Mouse (Mus musculus) heart, adult 8-10 months (tissue): ENCODE results near the gene Cd200r1. TPM values are rescaled to one million over a fixed set of nuclear protein-coding genes. Genes with fewer than 3 reads are reported as not detected.

Experiments
- DNase-seq: peaks from one replicate; pipeline ENCODE4 v3.0.0; 2022; ENCODE audit warnings: low spot score
- total RNA-seq, 4 experiments: library from RNA; stranded (reverse); gene quantifications; 2 replicates each; pipeline ENCODE4 v1.2.4; 2022

Cd200r1 gene
- total RNA-seq = under 1 TPM in 3 of 4 experiments, not detected in 1; 0.27 to 0.63 (median 0.28) TPM

DNA sequence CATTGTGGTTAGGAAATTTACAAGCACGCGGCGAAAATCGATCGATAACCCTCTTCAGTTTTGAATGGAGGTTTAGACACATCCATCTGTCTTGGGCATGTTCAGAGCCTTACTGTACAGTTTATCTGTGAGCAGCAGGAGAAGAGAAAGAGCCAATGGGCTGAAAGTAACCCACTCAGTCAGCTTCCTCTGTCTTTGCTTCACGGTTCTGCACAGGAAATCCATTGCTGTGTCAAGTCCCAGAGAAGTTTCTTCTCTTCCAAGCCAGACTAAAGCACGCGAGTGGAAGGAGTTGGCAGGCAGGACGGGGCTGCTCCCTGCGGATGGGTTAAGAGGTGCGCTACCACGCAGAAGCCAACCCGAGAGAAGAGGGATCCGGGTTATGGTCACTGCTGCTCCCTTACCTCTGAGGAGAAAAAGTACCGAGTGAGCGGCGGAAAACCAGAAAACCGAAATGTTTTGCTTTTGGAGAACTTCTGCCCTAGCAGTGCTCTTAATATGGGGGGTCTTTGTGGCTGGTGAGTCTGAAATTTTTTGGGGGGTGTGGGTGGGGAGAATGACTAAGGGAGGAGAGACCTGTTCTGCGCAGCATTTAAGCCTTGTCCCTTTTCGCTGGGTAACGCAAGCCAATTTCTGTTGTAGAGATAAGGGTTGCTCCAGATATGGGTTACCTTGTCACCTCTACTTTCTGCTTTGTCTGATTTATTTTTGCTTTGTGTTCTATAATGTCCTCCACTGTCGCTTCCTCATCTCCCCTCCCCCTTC is at the start of gene Cd200r1:
Gene Cd200r1 (plus strand): TSS at position 182 of the 765 bp plus-strand sequence.
- no peak for DNase-seq

DNA sequence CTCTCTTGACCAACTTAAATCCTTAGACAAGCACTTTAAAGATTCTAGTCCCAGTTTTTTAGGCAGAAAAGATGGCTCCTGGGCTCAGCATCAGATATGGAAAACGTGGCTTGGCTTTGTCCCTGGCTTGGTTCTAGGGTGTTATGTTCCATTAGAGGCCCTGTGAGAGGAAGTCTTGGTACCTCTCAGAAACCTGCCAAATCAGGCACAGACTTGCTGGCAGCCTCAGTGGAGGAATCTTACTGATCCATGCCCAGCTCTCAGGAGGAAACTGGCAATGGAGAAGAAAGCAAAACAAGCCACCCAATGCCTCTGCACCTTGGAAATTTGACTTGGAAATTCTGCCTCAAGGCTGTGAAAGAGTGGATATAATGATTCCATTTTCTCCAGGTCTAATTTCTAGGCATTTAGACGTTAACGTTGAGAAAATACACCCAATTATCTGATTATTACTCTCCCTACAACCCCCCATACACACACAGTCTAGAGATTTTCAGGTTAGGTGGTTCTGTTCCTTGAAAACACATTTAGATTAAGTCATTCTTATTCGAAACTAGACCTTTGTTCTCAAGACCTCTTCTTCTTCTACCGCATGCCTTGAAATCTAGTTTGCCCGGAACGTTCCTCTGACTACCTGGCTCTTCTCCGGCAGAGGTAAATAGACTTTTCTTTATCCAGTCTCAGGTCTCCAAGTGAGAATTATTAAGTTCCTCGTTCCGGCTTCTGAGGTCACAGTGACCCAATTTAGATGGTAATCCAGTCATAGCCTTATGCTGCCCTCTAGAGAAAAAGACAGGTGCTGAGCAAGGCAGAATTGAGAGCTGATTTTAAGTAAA is 49.0 kb upstream of the Cd200r1 start:
- DNase-seq = peak; percentile 53

DNA sequence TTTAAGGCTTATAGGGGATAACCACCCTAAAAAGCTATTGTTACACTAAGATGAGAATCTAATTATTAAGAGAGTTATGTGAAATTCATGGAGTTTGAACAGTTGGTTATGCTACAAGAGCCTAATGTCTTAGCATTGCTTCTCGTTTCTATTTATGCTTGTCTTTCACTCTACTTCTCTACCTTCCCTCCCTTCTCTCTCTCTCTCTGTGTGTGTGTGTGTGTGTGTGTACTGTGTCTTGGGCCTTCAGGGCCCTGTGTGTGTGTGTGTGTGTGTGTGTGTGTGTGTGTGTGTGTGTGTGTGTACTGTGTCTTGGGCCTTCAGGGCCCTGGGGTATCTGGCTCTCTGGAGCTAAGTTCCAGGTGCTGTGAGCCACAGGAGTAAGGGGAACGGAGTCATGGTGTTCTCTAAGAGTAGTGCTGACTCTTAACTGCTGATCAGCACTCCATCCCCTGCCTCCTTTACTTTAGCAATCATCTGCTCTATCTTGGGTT is 48.3 kb upstream of the Cd200r1 start:
- no peak for DNase-seq

DNA sequence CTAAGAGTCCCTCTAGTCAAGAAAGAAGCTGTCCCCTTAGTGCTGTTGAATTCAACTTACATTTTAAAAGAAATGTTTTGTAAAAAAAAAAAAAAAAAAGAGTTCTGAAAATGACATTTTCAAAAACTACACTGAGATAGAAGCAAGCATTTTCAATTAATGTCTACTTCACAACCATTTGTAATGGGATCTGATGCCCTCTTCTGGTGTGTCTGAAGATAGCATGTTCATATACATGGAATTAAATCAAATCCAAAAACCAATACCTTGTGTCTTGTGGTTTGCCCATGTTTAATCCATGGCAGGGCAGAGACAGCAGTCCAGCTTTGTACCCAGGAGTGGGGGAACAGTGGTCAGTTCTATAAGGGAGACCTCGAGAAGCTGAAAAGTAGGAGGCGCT is 47.7 kb upstream of the Cd200r1 start:
- DNase-seq = no peak

DNA sequence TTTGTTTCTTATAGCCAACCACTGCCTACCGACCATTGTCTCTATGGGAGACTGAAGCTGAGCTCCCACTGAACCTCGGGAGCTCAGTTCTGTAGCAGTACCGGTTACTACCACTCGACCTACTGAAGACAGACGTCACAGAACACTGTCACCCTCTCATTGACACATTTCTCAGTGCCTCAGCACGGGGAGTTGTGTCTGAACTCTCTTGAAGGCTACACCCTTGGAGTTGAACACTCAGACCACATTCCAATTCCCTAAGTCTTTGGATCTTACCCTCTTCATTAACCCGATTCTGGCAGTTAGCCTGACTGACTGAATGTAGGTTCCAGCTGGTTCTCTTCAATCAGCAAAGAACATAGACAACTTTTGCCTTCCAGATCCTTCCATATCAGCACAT is 46.2 kb upstream of the Cd200r1 start:
- no peak for DNase-seq

DNA sequence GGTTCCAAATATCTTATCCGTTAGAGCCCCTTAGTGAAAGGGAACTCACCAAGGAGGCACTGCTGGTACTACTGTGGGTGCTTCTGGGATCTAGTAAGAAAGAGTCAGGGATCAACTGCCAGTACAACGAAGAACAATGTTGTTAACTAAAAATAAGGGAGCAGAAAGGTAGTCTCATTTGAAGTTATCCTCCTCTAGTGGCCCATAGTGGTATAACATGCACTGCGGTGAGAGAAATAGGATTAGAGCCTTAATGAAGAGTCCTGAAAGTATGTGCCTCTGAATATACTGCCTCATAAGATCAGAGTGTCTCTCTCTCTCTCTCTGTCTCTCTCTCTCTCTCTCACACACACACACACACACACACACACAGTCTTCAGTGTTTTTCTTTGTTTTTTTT is 45.0 kb upstream of the Cd200r1 start:
- DNase-seq = no peak

DNA sequence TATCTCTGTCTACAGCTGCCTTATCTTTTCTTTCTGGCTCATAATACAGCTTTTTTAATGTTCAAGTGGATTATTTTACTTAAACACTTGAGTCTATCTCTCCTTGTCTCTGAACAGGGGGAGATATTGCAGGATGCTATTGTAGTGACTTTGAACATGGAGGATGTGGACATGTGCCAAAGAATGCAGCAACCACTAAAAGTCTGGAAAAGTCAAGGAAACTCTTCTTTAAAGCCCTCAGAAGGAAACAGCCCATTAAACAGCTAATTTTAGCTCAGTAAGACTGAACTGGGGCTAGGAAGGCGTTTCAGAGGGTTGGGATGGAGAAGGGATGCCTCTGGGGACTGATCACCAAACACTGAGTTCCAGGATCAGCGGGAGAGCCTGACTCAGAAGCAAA is 42.9 kb upstream of the Cd200r1 start:
- DNase-seq = no peak

DNA sequence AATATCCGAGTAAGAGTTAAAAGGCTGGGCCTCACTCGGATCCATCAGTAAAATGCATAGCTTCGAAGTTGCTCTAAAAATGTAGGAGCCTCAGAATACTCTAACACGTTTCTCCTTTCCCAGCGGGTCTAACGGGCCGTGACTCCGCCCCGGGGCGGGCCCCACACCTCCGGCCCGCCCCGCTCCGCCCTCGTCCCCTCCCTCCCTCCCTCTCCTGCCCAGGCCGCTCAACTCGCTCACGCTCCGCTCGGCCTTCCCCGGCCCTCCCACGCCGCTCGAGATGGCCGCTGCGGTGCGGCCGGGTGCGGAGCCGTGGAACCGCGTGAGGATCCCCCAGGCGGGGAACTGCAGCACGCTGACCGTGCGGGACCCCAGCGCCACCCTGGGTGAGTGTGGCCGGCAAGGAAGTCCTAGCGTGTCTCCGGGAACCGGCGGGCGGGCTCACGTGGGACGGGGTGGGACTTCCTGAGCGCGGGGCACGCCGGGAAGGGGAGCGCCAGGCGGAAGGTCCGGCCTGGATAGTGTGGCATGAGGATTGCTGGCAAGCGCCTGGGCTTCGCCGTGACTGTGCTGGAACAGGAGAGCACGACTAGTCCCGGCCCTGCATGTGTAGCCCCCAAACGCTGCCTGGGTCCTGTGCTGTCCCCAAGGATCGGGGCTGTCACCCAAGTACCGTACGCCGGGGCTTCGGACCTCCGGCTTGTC is 41.3 kb upstream of the Cd200r1 start, which contains the start of gene Nepro:
Gene Nepro (plus strand): TSS at position 219 of the 705 bp plus-strand sequence.
- peak; percentile 94 for DNase-seq

DNA sequence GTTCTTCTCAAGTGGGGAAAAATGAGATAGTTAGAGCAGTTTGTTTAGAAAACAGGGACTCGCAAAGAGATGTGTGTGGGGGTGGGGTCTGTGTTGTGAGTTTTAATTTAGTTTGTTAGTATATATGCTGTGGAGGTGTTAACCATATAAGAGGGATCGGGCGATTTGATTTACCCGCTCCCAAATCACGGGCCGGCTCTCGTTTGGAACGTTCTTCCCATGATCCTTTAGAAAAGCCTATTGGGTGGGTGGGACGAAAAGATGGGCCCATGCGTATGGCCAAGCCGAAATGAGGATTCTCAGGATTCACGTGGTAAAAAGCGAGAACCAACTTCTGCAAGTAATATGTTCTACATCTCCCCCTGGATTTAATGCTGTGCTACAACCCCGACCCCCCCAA is 40.7 kb upstream of the Cd200r1 start:
- DNase-seq = no peak

DNA sequence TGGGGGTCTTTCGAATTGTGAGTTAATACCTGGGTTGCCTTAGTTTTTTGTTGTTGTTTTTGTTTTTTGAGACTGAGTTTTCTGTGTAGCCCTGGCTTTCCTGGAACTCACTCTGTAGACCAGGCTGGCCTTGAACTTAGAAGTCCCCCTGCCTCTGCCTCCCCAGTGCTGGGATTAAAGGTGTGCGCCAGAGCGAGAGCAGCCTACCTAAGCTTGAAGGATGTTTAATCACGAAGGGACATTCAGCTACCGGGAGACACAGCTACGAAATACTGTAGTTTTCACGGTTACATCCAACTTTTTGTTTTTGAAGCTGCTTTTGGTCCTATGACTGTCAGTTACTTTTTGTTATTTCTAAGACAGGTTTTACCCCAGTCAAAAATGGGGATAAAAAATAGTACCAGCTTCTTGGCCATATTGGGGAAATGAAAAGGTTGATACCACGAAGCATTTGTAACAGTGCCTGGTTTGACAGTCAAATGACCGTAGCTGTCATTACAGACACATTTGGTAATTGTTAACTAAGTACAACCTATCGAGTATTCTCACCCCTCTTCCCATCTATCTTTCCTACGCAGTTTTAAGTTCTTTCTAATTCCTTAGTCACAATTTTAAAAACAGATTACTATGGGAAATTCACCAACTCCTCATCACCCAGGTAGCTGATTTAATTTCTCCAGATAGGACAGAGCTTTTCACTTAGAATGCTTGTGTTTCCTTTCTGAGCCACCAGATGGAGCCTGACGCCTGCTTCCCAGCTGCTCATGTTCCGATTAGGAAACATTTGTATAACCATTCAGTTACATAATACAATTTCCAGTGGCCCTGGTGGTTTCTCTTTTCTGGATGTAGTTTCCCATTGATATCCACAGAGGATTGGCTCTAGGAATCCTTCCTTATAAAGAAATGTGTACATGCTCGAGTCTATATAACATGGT is 40.0 kb upstream of the Cd200r1 start:
- peak; percentile 83 for DNase-seq

DNA sequence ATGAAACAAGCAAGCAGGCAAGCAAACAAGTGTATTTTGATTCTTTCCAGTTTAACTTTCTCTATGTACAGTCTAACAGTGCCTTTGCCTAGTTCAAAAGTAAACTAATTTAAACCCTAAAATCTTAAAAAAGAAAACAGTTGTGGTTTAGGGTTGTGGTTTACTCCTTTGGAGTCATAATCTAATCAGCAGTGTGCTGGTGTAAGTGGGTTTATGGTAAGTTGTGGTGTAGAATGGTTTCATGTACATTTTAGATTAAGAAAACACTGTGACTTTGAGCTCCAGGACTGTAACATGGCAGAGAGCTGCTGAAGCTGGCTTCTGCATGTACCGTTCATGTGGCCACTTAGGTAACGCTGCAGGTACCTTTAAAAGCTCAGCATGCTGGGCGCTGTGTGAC is 38.0 kb upstream of the Cd200r1 start:
- no peak for DNase-seq

DNA sequence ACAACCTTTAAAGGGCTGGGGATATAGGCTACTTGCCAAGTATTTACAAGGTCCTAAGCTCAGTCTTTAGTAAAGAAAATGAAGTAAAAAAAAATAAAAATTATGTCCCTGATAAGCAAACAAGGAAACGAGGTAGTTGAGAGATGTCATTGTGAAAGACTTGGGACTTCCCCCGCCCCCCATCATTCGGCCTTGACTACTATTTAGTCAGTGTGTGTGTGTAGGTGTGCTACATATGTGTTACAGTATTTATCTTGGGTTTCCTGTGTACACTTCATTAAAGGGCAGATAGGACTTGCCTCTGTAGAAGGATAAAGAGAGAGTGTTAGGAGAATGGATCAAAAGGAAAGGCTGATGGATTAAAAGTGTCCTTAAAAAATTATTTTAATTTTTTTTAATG is 31.5 kb upstream of the Cd200r1 start:
- DNase-seq = no peak

DNA sequence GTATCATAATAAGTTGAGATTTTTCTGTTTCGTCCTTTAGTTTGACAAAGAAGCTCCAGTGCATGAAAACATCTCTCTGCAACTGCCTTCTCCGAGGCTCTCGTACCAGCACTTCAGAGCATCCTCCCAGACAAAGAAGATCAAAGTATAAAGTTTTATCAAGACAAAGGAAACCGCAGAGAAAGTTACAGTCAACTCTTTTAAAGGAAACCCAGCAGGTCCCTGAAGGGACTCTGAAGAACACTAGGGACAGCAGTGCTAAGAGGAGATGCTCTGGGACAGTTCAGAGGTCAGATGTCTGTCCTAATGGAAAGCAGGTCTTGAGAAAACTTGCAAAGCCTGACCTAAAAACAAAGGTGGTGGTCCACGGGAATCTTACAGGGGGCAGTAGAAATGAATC is 29.9 kb upstream of the Cd200r1 start:
- DNase-seq = no peak

DNA sequence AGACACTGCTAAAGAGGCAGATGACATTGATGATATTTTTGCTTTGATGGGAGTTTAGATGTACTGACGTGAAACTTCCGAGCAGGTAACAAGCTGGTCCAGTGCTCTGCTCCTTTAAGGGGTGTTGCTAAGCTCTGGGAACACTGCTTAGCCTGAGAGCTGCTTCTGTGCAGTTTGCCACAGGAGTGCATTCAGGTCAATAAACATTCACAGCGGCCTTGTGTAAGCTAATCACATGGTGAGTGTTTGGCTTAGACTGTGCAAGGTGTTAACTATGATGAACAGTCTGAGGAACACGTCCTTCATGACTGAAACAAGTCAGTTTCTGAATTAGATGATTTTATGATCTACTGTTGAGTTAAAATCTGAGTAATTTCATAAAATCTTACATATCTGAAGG is 29.4 kb upstream of the Cd200r1 start:
- no peak for DNase-seq

DNA sequence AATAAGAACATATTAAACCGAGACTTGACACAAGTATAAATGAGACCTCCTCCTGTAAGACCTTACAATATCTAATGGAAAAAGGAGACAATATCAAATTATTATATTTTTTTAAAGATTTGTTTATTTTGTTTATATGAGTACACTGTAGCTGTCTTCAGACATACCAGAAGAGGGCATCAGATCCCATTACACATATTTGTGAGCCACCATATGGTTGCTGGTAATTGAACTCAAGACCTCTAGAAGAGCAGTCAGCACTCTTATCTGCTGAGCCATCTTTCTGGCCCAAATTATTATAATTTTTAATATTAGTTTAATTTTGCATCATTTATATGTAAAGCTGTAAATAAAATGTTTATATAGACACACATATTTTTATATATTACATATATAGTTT is 22.8 kb upstream of the Cd200r1 start:
- no peak for DNase-seq

DNA sequence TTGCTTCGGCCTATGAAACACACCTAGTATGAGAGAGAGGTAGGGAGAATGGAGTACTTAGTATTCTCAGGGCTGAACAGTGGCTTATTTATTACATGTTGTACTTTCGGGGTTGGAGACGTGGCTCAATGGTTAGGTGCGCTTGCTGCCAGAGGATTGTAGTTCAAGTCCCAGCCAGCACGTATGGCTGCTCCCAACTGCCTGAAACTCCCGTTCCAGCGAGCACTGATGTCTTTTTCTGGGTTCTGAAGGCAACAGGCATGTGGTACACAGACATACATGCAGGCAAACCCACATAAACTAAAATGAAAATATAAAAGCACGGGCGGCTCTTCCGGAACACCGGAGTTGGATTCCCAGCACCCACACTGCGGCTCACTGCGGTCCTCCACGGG is 20.1 kb upstream of the Cd200r1 start:
- no peak for DNase-seq

DNA sequence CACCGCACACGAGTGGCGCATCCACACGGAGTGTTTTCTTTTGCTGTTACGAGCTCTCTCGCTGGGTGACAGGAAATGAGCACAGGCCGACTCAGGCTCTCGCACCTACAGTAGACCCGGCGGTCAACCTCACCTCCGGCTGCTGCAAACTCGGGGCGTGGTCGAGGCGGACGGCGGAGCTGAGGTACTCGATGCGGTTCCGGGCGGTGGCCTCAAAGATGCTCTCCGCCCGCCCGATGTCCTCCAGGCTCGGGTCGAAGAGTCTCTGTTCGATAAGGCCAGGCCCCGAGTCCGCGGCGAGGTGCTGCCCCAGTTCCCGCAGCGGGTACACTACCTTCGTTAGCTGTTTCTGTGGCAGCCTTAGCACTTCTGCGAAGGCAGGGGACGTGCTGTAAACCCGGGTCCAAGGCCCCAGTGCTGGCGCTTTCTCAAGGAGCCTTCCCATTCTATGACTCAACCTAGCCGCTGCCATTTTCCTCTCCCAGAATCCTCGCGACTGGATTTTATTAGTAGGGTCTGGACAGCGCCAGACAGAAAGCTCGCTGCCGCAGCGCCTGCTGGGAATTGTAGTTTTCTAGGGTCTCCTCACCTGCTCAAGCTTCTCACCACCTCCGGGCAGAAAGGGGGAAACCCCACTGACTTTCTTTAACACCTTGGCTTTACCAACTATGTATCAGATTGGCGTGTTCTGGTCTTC is 19.5 kb upstream of the Cd200r1 start, which contains the start of gene Gtpbp8:
Gene Gtpbp8 (minus strand): TSS at position 498 of the 697 bp plus-strand sequence.
- peak; percentile 86 for DNase-seq

DNA sequence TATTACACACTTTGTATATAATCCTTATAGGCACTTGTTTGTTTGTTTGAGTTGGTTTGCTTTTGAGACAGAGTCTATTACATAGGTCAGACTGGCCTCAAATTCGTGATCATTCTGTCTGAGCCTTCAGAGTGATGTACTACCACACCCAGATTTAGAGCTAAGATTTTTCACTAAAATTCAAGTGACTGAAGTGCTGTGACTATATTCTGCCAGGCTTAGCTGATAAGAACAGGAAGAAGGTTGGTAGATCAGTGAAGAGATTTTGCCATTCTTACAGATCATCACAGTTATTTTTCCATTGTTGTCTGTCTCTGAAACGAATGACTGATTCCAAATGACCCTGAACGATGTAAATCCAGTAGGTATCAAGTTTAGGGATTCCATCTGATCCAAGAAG is 17.5 kb upstream of the Cd200r1 start:
- no peak for DNase-seq

DNA sequence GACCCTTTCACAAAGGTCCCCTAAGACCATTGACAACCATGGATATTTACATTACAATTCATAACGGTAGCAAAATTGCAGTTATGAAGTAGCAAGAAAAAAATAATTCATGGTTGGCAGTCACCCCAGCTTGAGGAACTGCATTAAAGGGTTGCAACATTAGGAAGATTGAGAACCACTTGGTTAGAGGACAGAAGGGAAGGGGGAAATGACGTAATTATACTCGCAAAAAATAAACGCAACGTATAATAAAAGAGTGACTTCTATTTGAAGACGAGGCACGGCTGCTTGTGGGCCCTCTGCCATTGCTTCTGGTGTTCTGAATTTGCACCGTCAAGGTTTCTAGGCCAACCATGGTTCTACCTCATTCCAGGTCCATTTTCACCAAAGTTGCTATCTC is 7.8 kb upstream of the Cd200r1 start:
- DNase-seq = no peak

DNA sequence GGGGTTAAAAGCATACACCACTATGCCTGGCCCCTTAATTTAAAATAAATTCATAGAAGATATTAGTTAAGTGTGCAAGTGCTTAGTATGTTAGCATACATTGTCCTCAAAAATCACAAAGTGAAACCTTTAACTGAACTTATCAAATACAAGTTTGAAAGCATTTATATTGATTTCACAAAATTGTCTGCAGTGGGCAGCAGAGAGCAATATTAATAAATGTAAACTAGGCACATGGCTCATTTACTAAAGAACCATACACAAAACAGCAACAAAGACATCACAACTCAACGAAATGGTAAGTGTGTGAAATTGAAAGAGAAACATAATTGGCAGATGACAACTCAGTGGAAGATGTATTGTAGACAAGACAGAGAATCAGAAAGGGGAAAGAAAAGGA is 3.7 kb upstream of the Cd200r1 start:
- DNase-seq = no peak
